Mouse (Mus musculus) ES-Bruce4 (cell line): ENCODE measurements around the gene Lrrc30.

Source experiments
- CTCF ChIP-seq: IDR thresholded peaks from one replicate; pipeline ENCODE4 v1.8.1; 2011; ENCODE audit warnings: low read depth, low read length
- EP300 ChIP-seq: IDR thresholded peaks from 2 replicates; pipeline ENCODE4 v1.6.1; 2011; ENCODE audit warnings: low read depth, low read length; ENCODE audit not compliant: insufficient read depth

- no peak for TF ChIP-seq EP300
- no peak for TF ChIP-seq CTCF
These were observed 2.8 kb downstream of the Lrrc30 start for GRCm38 (mm10) chr17:67629746-67630145.
